Mouse (Mus musculus) embryonic fibroblast, embryonic 13.5 days (primary cell): Measurements from ENCODE around the gene Kcna4. TPM values are rescaled to one million over a fixed set of nuclear protein-coding genes. Genes with fewer than 3 reads are reported as not detected.

Experiments used
- H3K27ac ChIP-seq: 2 replicates; pipeline ENCODE4 v1.5.1; 2012; ENCODE audit warnings: low read length, control low read depth, inconsistent platforms; ENCODE audit not compliant: insufficient read depth
- H3K4me1 ChIP-seq: 2 replicates; pipeline ENCODE4 v1.6.1; 2011; ENCODE audit warnings: low read length; ENCODE audit not compliant: control insufficient read depth, insufficient read depth
- H3K4me3 ChIP-seq: 2 replicates; pipeline ENCODE4 v1.5.1; 2011; ENCODE audit warnings: mild to moderate bottlenecking, control low read depth, low read length; ENCODE audit not compliant: insufficient read depth
- CTCF ChIP-seq: IDR thresholded peaks from 2 replicates; pipeline ENCODE4 v1.5.1; 2011; ENCODE audit warnings: mild to moderate bottlenecking, control low read depth, low read length, moderate library complexity, borderline replicate concordance; ENCODE audit not compliant: insufficient read depth
- POLR2A ChIP-seq: IDR thresholded peaks from 2 replicates; pipeline ENCODE4 v1.6.1; 2011; ENCODE audit warnings: low read depth, mild to moderate bottlenecking, control low read depth, low read length, moderate library complexity
- polyA plus RNA-seq: library from polyadenylated mRNA; stranded (reverse); fragments of >200 nt; gene quantifications from 2 replicates; pipeline ENCODE4 v1.2.4, GENCODE M21; 2011; ENCODE audit warnings: low read depth; ENCODE audit not compliant: missing spikeins, insufficient read length

The Kcna4 gene
- polyA plus RNA-seq, 1 experiment = 0.58 TPM

GRCm38 (mm10) chr2:107318636-107319035 is 28.2 kb downstream of the Kcna4 start:
- no peaks in the 10 kb centered on the region for H3K4me1 ChIP-seq
- H3K4me3 ChIP-seq = no peak overlapping the region
- peak overlapping the region; percentile 61; the same call in 1 of the 2 replicates for H3K27ac ChIP-seq
- TF ChIP-seq POLR2A (no peak), CTCF (no peak)

- H3K27ac ChIP-seq = no peak overlapping the region
- no peak overlapping the region for H3K4me3 ChIP-seq
- no peaks in the 10 kb centered on the region; the same call in 1 of the 2 replicates for H3K4me1 ChIP-seq
- TF ChIP-seq POLR2A = no peak
Observed at GRCm38 (mm10) chr2:107321596-107322226, 31.3 kb downstream of the Kcna4 start.

GRCm38 (mm10) chr2:107324090-107324489 is 33.7 kb downstream of the Kcna4 start:
- TF ChIP-seq POLR2A (no peak), CTCF (no peak)
- Histone ChIP-seq H3K27ac (no peak overlapping the region; the same call in 1 of the 2 replicates), H3K4me3 (no peak overlapping the region), H3K4me1 (peaks cover 3% of the 10 kb centered on the region)

- H3K4me3 ChIP-seq = no peak overlapping the region
- H3K27ac ChIP-seq = no peak overlapping the region; the same call in 1 of the 2 replicates
- no peak for TF ChIP-seq POLR2A
- H3K4me1 ChIP-seq = peaks cover 3% of the 10 kb centered on the region
Observed at GRCm38 (mm10) chr2:107327276-107327675, 36.8 kb downstream of the Kcna4 start.

GRCm38 (mm10) chr2:107341291-107341690 is 50.9 kb downstream of the Kcna4 start:
- TF ChIP-seq POLR2A (no peak), CTCF (no peak)
- no peaks in the 10 kb centered on the region for H3K4me1 ChIP-seq
- H3K4me3 ChIP-seq = no peak overlapping the region
- H3K27ac ChIP-seq = no peak overlapping the region

GRCm38 (mm10) chr2:107344807-107345206 is 54.4 kb downstream of the Kcna4 start:
- TF ChIP-seq POLR2A = no peak
- TF ChIP-seq CTCF = no peak
- Histone ChIP-seq H3K4me3 (no peak overlapping the region), H3K4me1 (no peaks in the 10 kb centered on the region), H3K27ac (no peak overlapping the region)

- H3K27ac ChIP-seq = no peak overlapping the region
- TF ChIP-seq POLR2A (no peak), CTCF (no peak)
- no peaks in the 10 kb centered on the region for H3K4me1 ChIP-seq
- H3K4me3 ChIP-seq = no peak overlapping the region
Observed at GRCm38 (mm10) chr2:107345299-107345698, 54.9 kb downstream of the Kcna4 start.

Other genes with a start within 250 kb of the Kcna4 start
- not detected in 2 replicates for gene Fshb, start 231.0 kb upstream of the Kcna4 start, polyA plus RNA-seq